Mouse (Mus musculus): ENCODE data around the gene Tcf7l1.

The Tcf7l1 gene

DNA sequence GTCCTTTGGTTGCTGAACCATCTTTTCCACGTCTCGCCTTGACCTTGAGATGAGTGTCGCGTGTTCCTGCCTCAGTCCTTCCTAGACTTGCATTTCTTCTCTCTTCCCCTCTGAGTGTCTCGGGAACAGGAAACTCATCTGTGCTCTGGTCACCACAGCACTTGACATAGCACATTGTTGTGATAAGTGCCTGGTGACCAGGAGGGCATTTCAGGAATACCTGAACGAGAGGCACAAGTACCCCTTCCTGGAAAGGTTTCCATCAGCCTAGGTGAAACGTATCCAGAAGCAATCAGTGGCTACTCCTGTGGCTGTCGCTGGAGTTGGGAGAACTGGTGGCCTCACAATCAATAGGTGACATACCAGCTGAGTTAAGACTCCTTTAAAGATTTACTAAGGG lies 124.8 kb downstream of the Tcf7l1 start:
- in situ Hi-C loops (cut with MboI, MseI) = no loop called here

GRCm38 (mm10) chr6:72663000-72663399 lies 126.1 kb downstream of the Tcf7l1 start:
- in situ Hi-C loops (cut with MboI, MseI) = no loop called here

- in situ Hi-C loops (cut with MboI, MseI) = no loop called here
Measured at GRCm38 (mm10) chr6:72660391-72660720, 128.7 kb downstream of the Tcf7l1 start.

DNA sequence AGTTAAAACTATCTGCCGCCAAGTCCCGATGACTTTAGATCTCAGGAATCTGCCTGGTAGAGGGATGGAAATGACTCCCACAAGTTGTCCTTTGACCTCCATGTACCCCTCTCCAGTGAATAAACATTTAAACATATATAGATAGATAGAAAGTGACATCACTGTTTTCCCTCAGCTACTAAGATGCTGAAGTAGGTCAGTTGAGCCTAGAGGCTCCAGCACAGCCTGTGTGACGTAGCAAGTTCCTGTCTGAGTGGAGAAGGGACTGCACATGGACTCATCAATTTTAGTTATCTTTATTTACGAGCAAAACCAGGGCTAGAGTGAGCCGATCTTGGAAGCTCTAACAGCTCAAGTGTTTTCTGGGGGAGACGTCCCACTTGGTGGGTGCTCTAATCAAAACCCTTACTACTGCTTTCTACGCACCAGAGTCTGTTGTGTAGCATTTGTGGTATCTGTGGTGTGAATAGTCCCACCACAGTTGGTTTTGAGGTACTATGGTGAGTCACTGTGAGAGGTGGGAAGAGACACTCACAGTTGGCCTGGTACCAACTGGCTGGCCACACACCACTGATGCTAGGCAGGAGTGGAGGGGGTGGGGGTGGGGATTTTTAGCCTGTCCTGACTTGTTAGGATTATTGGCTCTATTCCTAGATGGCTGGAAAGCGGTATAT lies 129.2 kb downstream of the Tcf7l1 start:
- in situ Hi-C loops (cut with MboI, MseI) = no loop called here

DNA sequence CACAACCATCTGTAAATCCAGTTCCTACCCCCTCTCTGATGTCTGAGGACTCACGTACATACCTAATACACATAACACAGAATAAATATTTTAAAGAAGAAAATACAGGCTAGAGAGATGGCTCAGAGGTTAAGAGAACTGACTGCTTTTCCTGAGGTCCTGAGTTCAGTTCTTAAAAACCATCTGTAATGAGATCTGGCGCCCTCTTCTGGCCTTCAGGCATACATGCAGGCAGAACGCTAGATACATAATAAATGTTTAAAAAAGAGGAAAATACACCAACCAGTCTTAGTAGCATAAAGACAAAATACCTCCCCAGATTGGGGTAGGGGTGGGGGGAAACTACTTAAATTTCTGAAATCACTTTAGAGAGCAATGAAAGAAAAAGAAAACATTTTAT lies 131.0 kb downstream of the Tcf7l1 start:
- in situ Hi-C loops (cut with MboI, MseI) = no loop called here

DNA sequence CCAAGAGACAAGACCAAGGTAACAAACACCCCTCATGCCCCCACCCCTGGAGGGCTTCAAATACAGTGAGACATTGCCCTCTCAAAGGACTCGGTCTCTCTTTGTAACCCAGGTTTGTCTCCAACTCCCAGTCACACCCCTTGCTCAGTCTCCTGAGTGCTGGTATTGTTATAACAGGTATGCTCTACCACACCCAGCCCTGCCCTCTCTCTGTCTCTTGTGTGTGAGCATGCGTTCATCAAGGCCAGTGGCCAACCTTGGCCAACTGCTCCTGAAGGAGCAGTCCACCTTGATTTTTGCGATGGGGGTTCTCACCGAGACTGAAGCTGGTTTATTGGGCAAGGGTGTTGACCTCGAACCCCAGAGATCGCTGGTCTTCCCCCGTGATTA lies 133.0 kb downstream of the Tcf7l1 start:
- in situ Hi-C loops (cut with MboI, MseI) = no loop called here

DNA sequence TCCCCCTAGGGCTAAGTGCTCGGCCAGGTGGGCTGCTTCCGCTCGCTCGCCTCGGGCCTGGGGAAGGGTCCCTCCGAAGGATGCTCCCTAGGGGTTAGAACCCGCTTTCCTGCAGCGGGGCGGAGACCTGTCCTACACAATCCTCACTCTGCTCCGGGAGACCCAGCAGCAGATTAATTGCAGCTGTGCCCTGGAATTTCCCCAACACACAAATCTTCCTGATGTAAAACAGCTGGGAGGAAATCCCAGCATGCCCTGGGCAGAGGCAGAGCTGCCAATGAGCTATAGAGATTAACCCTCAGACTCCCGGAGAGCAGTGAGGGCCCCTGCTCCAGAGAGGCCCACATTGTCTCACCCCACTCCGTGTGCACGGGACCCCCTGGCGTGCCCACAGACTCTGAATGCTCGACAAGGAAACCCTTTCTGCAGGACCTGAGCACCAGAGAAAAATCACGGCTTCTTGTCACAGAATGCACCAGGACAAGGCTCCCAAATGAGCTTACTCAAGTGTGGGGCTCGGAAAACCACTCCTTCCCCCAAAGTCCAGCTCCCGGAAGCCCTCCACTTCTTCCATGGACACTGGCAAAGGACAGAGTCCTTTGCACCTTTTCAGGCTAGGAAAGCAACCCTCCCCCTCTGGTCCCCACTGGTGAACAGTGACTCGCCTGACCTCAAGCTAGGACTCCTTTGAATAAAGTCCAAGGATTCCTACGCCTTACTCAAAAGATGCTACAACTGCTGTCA lies 133.6 kb downstream of the Tcf7l1 start:
- in situ Hi-C loops (cut with MboI, MseI) = no loop called here

DNA sequence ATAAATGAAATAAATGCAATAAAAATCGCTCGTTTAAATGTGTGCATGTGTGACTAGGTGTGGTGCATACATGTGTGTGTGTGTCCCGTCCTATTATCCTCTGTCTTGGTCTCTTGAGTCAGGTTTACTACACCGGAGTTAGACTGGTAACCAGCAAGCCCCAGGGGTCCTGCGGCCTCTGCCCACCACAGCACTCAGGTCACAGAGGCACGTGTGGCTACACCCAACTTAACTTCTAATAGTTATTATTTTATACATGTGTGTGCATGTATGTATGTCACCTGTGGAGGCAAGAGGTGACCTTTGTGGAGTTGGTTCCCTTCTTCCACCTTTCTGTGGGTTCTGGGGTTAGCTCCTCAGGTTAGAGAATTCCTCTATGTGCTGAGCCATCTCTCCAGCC lies 134.7 kb downstream of the Tcf7l1 start:
- in situ Hi-C loops (cut with MboI, MseI) = no loop called here

DNA sequence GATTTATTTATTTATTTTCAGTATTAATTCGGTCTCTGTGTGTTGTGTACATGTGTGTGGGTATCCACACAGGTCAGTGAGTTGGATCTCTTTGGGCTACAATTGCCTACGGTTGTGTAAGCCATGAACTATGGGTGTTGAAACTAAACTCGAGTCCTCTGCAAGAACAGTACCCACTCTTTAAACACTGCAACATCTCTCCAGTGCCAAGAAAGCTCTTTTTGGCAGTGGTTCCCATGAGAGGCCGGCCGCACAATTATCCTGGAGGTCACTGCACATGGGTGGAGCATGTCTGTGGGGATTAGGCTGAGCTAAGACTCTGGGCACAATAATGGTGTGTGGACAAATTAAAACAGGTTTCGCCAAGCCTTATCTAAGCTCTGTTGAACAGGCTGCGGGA lies 135.6 kb downstream of the Tcf7l1 start:
- in situ Hi-C loops (cut with MboI, MseI) = no loop called here

- in situ Hi-C loops (cut with MboI, MseI) = no loop called here
Measured at GRCm38 (mm10) chr6:72650338-72650851, 138.7 kb downstream of the Tcf7l1 start.

GRCm38 (mm10) chr6:72648002-72648595 lies 141.0 kb downstream of the Tcf7l1 start:
- in situ Hi-C loops (cut with MboI, MseI) = no loop called here

- in situ Hi-C loops (cut with MboI, MseI) = no loop called here
Measured at GRCm38 (mm10) chr6:72647383-72647820, 141.7 kb downstream of the Tcf7l1 start.

- in situ Hi-C loops (cut with MboI, MseI) = no loop called here
Measured at GRCm38 (mm10) chr6:72645364-72645763, 143.7 kb downstream of the Tcf7l1 start.

GRCm38 (mm10) chr6:72644576-72644975 lies 144.5 kb downstream of the Tcf7l1 start:
- in situ Hi-C loops (cut with MboI, MseI) = no loop called here

- in situ Hi-C loops (cut with MboI, MseI) = no loop called here
Measured at GRCm38 (mm10) chr6:72641218-72641954, 147.7 kb downstream of the Tcf7l1 start.

- in situ Hi-C loops (cut with MboI, MseI) = no loop called here
Measured at GRCm38 (mm10) chr6:72636940-72637339, 152.1 kb downstream of the Tcf7l1 start.

- in situ Hi-C loops (cut with MboI, MseI) = no loop called here
Measured at GRCm38 (mm10) chr6:72635760-72636431, 153.2 kb downstream of the Tcf7l1 start.

- in situ Hi-C loops (cut with MboI, MseI) = no loop called here
Measured at GRCm38 (mm10) chr6:72634311-72634710, 154.7 kb downstream of the Tcf7l1 start.

- in situ Hi-C loops (cut with MboI, MseI) = no loop called here
Measured at GRCm38 (mm10) chr6:72631700-72632099, 157.4 kb downstream of the Tcf7l1 start.

DNA sequence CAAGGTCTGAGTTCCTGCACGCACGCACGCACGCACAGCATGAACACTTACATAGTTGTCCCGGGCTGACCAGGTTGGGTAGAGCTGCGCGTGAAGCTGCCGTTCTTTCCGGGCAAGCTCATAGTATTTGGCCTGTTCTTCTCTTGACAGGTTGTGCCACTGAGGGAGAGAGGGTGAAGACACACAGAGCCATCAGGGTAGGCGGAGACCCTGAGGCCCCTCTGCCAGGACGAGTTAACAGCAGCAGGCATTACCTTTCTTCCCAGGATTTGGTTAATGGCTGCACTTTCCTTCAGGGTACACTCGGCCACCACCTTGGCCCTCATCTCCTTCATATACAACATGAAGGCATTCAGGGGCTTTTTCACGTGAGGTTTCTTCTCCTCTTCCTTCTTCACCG lies 158.1 kb downstream of the Tcf7l1 start:
- in situ Hi-C loops (cut with MboI, MseI) = no loop called here

GRCm38 (mm10) chr6:72630370-72630769 lies 158.7 kb downstream of the Tcf7l1 start:
- in situ Hi-C loops (cut with MboI, MseI) = no loop called here

- in situ Hi-C loops (cut with MboI, MseI) = no loop called here
Measured at GRCm38 (mm10) chr6:72627276-72627675, 161.8 kb downstream of the Tcf7l1 start.

Measured in regulatory T cell (primary cell).